Mouse (Mus musculus) G1E (cell line): ENCODE measurements around the gene Slc4a5.

Experiments
- CTCF ChIP-seq: IDR thresholded peaks from 2 replicates; pipeline ENCODE4 v1.5.1; 2012; ENCODE audit warnings: low read depth, low read length, inconsistent platforms, mixed read lengths
- GATA1 ChIP-seq: IDR thresholded peaks from 2 replicates; pipeline ENCODE4 v1.6.1; 2012; ENCODE audit warnings: borderline replicate concordance, low read length, inconsistent platforms, mixed read lengths
- GATA2 ChIP-seq: IDR thresholded peaks from 2 replicates; pipeline ENCODE4 v1.6.1; 2012; ENCODE audit warnings: low read depth, low read length, inconsistent platforms, borderline replicate concordance
- TAL1 ChIP-seq: conservative IDR thresholded peaks from 2 replicates; pipeline ENCODE4 v1.6.1; 2012; ENCODE audit warnings: low read depth, low read length, inconsistent platforms, mixed read lengths

GRCm38 (mm10) chr6:83280256-83280955 is 60.8 kb downstream of the Slc4a5 start:
- TF ChIP-seq CTCF (peak; percentile 47), GATA1 (no peak), TAL1 (no peak), GATA2 (no peak)
